Mouse (Mus musculus): ENCODE data around the gene Aldoart2. TPM values are rescaled to one million over a fixed set of nuclear protein-coding genes. Genes with fewer than 3 reads are reported as not detected.

Aldoart2 gene
- polyA plus RNA-seq, 1 experiment from 2014 or later = not detected

GRCm38 (mm10) chr12:55557866-55558265, 7.2 kb upstream of the Aldoart2 start:
- H3K4me3 ChIP-seq (ENCODE audit: low read depth, low read length) = no peak overlapping the region
- WGBS = 76% methylated on average over 6 of the region's 6 CpGs
- DNase-seq (ENCODE audit: low spot score) = no peak
- H3K27ac ChIP-seq (ENCODE audit: low read depth, low read length) = no peak overlapping the region
- H3K4me2 ChIP-seq (ENCODE audit: low read length) = no peak overlapping the region
- no peak for ATAC-seq
- H3K9me3 ChIP-seq (replicated peaks; ENCODE audit: control insufficient read depth, low read length) = no peaks in the 10 kb centered on the region
- no peaks in the 10 kb centered on the region for H3K27me3 ChIP-seq (replicated peaks; ENCODE audit: control insufficient read depth, insufficient read depth, low read length)
- H3K9ac ChIP-seq (ENCODE audit: low read length) = no peak overlapping the region
- H3K36me3 ChIP-seq (ENCODE audit: control insufficient read depth, insufficient read depth, low read length) = no peaks in the 10 kb centered on the region
- peaks cover 4% of the 10 kb centered on the region; the same call in 1 of the 2 replicates for H3K4me1 ChIP-seq (ENCODE audit: control insufficient read depth, insufficient read depth, low read length)

GRCm38 (mm10) chr12:55559184-55559855, 5.7 kb upstream of the Aldoart2 start:
- Histone ChIP-seq H3K9ac (ENCODE audit: low read length) (no peak overlapping the region), H3K4me1 (ENCODE audit: control insufficient read depth, insufficient read depth, low read length) (peaks cover 4% of the 10 kb centered on the region; the same call in 1 of the 2 replicates), H3K9me3 (replicated peaks; ENCODE audit: control insufficient read depth, low read length) (no peaks in the 10 kb centered on the region), H3K27me3 (replicated peaks; ENCODE audit: control insufficient read depth, insufficient read depth, low read length) (no peaks in the 10 kb centered on the region), H3K4me3 (ENCODE audit: low read depth, low read length) (no peak overlapping the region), H3K27ac (ENCODE audit: low read depth, low read length) (no peak overlapping the region), H3K4me2 (ENCODE audit: low read length) (no peak overlapping the region), H3K36me3 (ENCODE audit: control insufficient read depth, insufficient read depth, low read length) (no peaks in the 10 kb centered on the region)
- WGBS = 87% methylated on average over 12 of the region's 12 CpGs
- DNase-seq (ENCODE audit: low spot score) = no peak
- no peak for ATAC-seq

- peak overlapping the region; percentile 39 for H3K4me2 ChIP-seq (ENCODE audit: low read length)
- no peak for DNase-seq (ENCODE audit: low spot score)
- H3K36me3 ChIP-seq (ENCODE audit: control insufficient read depth, insufficient read depth, low read length) = no peaks in the 10 kb centered on the region
- 8% methylated on average over 19 of the region's 19 CpGs for WGBS
- H3K27me3 ChIP-seq (replicated peaks; ENCODE audit: control insufficient read depth, insufficient read depth, low read length) = no peaks in the 10 kb centered on the region
- 0 out of 2 replicates have a peak overlapping the region, but pooled peaks have one; percentile 36 for H3K9ac ChIP-seq (ENCODE audit: low read length)
- H3K27ac ChIP-seq (ENCODE audit: low read depth, low read length) = no peak overlapping the region
- H3K4me3 ChIP-seq (ENCODE audit: low read depth, low read length) = peak overlapping the region; percentile 8; the same call in 1 of the 2 replicates
- H3K4me1 ChIP-seq (ENCODE audit: control insufficient read depth, insufficient read depth, low read length) = peaks cover 4% of the 10 kb centered on the region; the same call in 1 of the 2 replicates
- no peaks in the 10 kb centered on the region for H3K9me3 ChIP-seq (replicated peaks; ENCODE audit: control insufficient read depth, low read length)
- ATAC-seq = no peak
Observed at GRCm38 (mm10) chr12:55560025-55560690, 4.9 kb upstream of the Aldoart2 start.

- Histone ChIP-seq H3K9me3 (replicated peaks; ENCODE audit: control insufficient read depth, low read length) (no peaks in the 10 kb centered on the region), H3K27me3 (replicated peaks; ENCODE audit: control insufficient read depth, insufficient read depth, low read length) (no peaks in the 10 kb centered on the region), H3K4me3 (ENCODE audit: low read depth, low read length) (no peak overlapping the region), H3K27ac (ENCODE audit: low read depth, low read length) (no peak overlapping the region), H3K36me3 (ENCODE audit: control insufficient read depth, insufficient read depth, low read length) (no peaks in the 10 kb centered on the region), H3K4me2 (ENCODE audit: low read length) (no peak overlapping the region), H3K4me1 (ENCODE audit: control insufficient read depth, insufficient read depth, low read length) (peaks cover 4% of the 10 kb centered on the region; the same call in 1 of the 2 replicates), H3K9ac (ENCODE audit: low read length) (no peak overlapping the region)
- ATAC-seq = no peak
- 94% methylated on average over 3 of the region's 3 CpGs for WGBS
- no peak for DNase-seq (ENCODE audit: low spot score)
Observed at GRCm38 (mm10) chr12:55563742-55564141, 1.3 kb upstream of the Aldoart2 start.

- Histone ChIP-seq H3K9ac (ENCODE audit: low read length) (no peak overlapping the region), H3K27ac (ENCODE audit: low read depth, low read length) (no peak overlapping the region), H3K4me2 (ENCODE audit: low read length) (no peak overlapping the region), H3K36me3 (ENCODE audit: control insufficient read depth, insufficient read depth, low read length) (no peaks in the 10 kb centered on the region), H3K27me3 (replicated peaks; ENCODE audit: control insufficient read depth, insufficient read depth, low read length) (no peaks in the 10 kb centered on the region), H3K9me3 (replicated peaks; ENCODE audit: control insufficient read depth, low read length) (no peaks in the 10 kb centered on the region), H3K4me1 (ENCODE audit: control insufficient read depth, insufficient read depth, low read length) (peaks cover 4% of the 10 kb centered on the region; the same call in 1 of the 2 replicates), H3K4me3 (ENCODE audit: low read depth, low read length) (no peak overlapping the region)
- WGBS = 86% methylated on average over 9 of the region's 9 CpGs
- ATAC-seq (no peak), DNase-seq (ENCODE audit: low spot score) (no peak)
Observed at GRCm38 (mm10) chr12:55564187-55564963, 664 bp upstream of the Aldoart2 start.

GRCm38 (mm10) chr12:55565867-55566266, 828 bp downstream of the Aldoart2 start:
- whole genome bisulfite sequencing = 82% methylated on average over 9 of the region's 9 CpGs

GRCm38 (mm10) chr12:55566837-55567236, 1.8 kb downstream of the Aldoart2 start:
- Histone ChIP-seq H3K4me2 (ENCODE audit: low read length) (no peak overlapping the region), H3K36me3 (ENCODE audit: control insufficient read depth, insufficient read depth, low read length) (no peaks in the 10 kb centered on the region), H3K4me1 (ENCODE audit: control insufficient read depth, insufficient read depth, low read length) (0 out of 2 replicates have a peak, but pooled peaks cover under 1% of the 10 kb centered on the region), H3K9me3 (replicated peaks; ENCODE audit: control insufficient read depth, low read length) (no peaks in the 10 kb centered on the region), H3K27me3 (replicated peaks; ENCODE audit: control insufficient read depth, insufficient read depth, low read length) (no peaks in the 10 kb centered on the region), H3K27ac (ENCODE audit: low read depth, low read length) (no peak overlapping the region), H3K9ac (ENCODE audit: low read length) (no peak overlapping the region), H3K4me3 (ENCODE audit: low read depth, low read length) (no peak overlapping the region)
- ATAC-seq = no peak
- 67% methylated on average over 5 of the region's 5 CpGs for WGBS
- peak; percentile 23 for DNase-seq (ENCODE audit: low spot score)

More at GRCm38 (mm10) chr12:55565867-55566266, 828 bp downstream of the Aldoart2 start:
- H3K36me3 ChIP-seq (ENCODE audit: control insufficient read depth, insufficient read depth, low read length) = no peaks in the 10 kb centered on the region
- no peaks in the 10 kb centered on the region for H3K9me3 ChIP-seq (replicated peaks; ENCODE audit: control insufficient read depth, low read length)
- H3K4me1 ChIP-seq (ENCODE audit: control insufficient read depth, insufficient read depth, low read length) = no peaks in the 10 kb centered on the region
- no peak overlapping the region for H3K9ac ChIP-seq (ENCODE audit: low read length)
- DNase-seq (ENCODE audit: low spot score) (no peak), ATAC-seq (no peak)
- H3K4me2 ChIP-seq (ENCODE audit: low read length) = no peak overlapping the region
- no peak overlapping the region for H3K27ac ChIP-seq (ENCODE audit: low read depth, low read length)
- H3K27me3 ChIP-seq (replicated peaks; ENCODE audit: control insufficient read depth, insufficient read depth, low read length) = no peaks in the 10 kb centered on the region
- no peak overlapping the region for H3K4me3 ChIP-seq (ENCODE audit: low read depth, low read length)

GRCm38 (mm10) chr12:55568466-55568865, 3.4 kb downstream of the Aldoart2 start:
- no peak for ATAC-seq
- WGBS = 96% methylated on average over 3 of the region's 3 CpGs

More at GRCm38 (mm10) chr12:55568466-55568865, 3.4 kb downstream of the Aldoart2 start:
- Histone ChIP-seq H3K27me3 (replicated peaks; ENCODE audit: control insufficient read depth, insufficient read depth, low read length) (no peaks in the 10 kb centered on the region), H3K4me3 (ENCODE audit: low read depth, low read length) (no peak overlapping the region), H3K9ac (ENCODE audit: low read length) (no peak overlapping the region), H3K4me2 (ENCODE audit: low read length) (no peak overlapping the region), H3K36me3 (ENCODE audit: control insufficient read depth, insufficient read depth, low read length) (no peaks in the 10 kb centered on the region), H3K27ac (ENCODE audit: low read depth, low read length) (no peak overlapping the region), H3K4me1 (ENCODE audit: control insufficient read depth, insufficient read depth, low read length) (peaks cover 4% of the 10 kb centered on the region; the same call in 1 of the 2 replicates), H3K9me3 (replicated peaks; ENCODE audit: control insufficient read depth, low read length) (no peaks in the 10 kb centered on the region)
- DNase-seq (ENCODE audit: low spot score) = no peak

All from forebrain, embryonic 14.5 days (tissue).